Mouse (Mus musculus): ENCODE results near the gene Klhl30. TPM values are rescaled to one million over a fixed set of nuclear protein-coding genes. Genes with fewer than 3 reads are reported as not detected.
A peak's percentile ranks its signal among the peaks of the same experiment; 100 is the strongest.

Gene Klhl30
- polyA plus RNA-seq, 1 experiment = 0.21 TPM

DNA sequence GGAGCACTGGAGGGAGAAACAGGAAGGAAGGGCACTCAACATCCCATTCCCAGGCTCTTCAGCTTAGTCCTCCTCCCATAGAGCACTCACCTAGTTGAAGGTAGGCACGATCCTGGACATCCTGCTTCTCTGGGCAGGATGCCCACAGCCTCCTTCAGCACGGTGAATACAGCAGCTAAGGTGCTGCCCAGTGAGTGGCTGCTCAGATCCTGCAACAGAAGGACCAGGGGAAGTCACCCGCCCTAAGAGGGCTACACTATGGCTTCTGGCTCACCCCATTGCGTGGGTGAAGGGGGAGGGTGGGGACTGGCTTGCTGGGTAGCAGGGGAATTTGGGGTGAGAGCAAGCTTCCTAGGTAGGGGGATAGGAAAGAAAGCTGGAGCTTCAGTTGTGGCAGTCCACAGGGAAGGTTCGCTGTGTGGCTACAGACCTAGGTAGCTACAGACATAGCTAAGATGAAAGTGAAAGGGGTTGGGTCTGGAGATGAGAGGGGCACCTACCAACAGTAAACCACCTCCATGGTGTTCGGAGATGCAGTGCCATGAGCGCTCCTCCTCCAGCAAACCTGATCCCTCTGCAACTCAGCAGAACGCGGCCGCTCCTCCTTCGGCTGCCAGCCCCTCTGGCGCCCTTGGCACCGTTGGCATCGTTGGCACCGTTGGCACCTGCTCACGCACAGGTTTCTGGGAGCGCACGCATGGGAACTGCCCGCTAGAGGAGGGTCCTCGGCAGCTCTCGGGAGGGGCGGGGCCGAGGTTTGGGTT, 54.8 kb downstream of the Klhl30 start:
- Histone ChIP-seq H3K27me3 (ENCODE audit: control insufficient read depth, insufficient read depth, low read length) (no peaks in the 10 kb centered on the region), H3K4me1 (ENCODE audit: control insufficient read depth, insufficient read depth, low read length) (peaks cover 5% of the 10 kb centered on the region), H3K36me3 (ENCODE audit: control insufficient read depth, insufficient read depth, low read length) (no peaks in the 10 kb centered on the region), H3K27ac (ENCODE audit: control insufficient read depth, insufficient read depth, low read depth, low read length) (peak overlapping the region; percentile 94), H3K4me3 (ENCODE audit: control insufficient read depth, low read depth, low read length) (peak overlapping the region; percentile 88)
- TF ChIP-seq POLR2A (IDR thresholded peaks at IDR 0.05; ENCODE audit: control insufficient read depth, low read depth, low read length) = peak; percentile 96
- no peak for TF ChIP-seq CTCF (IDR thresholded peaks at IDR 0.05; ENCODE audit: control insufficient read depth, insufficient read depth, insufficient replicate concordance, low read depth, low read length)

DNA sequence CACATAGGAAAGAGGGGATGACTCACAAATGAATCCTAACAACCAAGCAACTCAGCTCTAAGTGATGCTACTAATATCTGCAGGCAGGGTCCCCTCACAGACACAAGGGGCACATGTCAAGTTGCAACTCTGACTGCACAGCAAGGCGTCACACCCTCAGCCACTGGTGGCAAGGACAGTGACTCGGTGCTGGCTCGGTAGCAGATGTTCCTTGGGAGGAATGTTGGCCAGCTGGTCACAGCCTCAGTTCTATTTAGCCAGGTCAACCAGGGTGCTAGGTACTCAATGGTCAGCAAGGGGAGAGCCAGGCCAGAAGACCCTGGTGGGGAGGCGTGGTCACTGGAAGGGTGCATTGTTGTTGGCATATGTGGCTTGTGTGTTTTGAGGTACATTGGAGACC, 57.0 kb downstream of the Klhl30 start:
- no peak for TF ChIP-seq CTCF (IDR thresholded peaks at IDR 0.05; ENCODE audit: control insufficient read depth, insufficient read depth, insufficient replicate concordance, low read depth, low read length)
- no peak for TF ChIP-seq POLR2A (IDR thresholded peaks at IDR 0.05; ENCODE audit: control insufficient read depth, low read depth, low read length)
- H3K4me1 ChIP-seq (ENCODE audit: control insufficient read depth, insufficient read depth, low read length) = peaks cover 15% of the 10 kb centered on the region
- peak overlapping the region; percentile 62 for H3K4me3 ChIP-seq (ENCODE audit: control insufficient read depth, low read depth, low read length)
- H3K27ac ChIP-seq (ENCODE audit: control insufficient read depth, insufficient read depth, low read depth, low read length) = no peak overlapping the region
- H3K27me3 ChIP-seq (ENCODE audit: control insufficient read depth, insufficient read depth, low read length) = no peaks in the 10 kb centered on the region
- no peaks in the 10 kb centered on the region for H3K36me3 ChIP-seq (ENCODE audit: control insufficient read depth, insufficient read depth, low read length)

DNA sequence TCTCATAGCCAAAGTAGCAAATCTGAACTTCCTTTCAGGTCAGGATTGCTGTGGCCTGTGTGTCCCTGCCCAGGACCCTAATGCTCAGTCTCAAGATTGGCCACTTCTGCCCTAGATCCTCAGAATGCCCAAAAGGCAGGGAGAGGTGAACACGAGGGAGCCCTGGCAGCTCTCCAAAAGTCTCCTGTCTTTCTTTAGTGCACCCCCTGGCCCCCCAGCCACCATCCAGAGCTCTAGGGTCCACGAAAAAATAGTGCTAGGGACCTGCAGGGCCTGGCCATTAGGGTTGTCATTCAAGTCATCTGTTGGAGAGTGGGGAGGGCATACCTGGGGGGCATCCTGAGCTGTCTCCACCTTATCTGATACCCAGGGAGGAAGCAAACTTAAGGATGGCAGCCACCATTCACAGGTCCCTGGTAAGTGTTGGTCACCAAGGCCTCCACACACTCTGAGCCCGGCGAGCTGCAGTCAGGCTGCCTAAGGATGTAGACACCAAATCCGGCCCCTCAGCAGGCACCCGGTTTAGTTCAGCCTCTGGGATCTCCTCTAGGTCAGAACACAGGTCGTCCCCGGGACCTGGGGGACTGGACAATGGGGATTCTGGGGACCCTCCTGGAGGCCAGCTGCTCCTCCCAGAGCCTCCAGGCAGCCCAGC, 60.9 kb downstream of the Klhl30 start:
- H3K36me3 ChIP-seq (ENCODE audit: control insufficient read depth, insufficient read depth, low read length) = no peaks in the 10 kb centered on the region
- peaks cover 26% of the 10 kb centered on the region for H3K4me1 ChIP-seq (ENCODE audit: control insufficient read depth, insufficient read depth, low read length)
- H3K27me3 ChIP-seq (ENCODE audit: control insufficient read depth, insufficient read depth, low read length) = no peaks in the 10 kb centered on the region
- H3K4me3 ChIP-seq (ENCODE audit: control insufficient read depth, low read depth, low read length) = no peak overlapping the region
- TF ChIP-seq CTCF (IDR thresholded peaks at IDR 0.05; ENCODE audit: control insufficient read depth, insufficient read depth, insufficient replicate concordance, low read depth, low read length) = no peak
- H3K27ac ChIP-seq (ENCODE audit: control insufficient read depth, insufficient read depth, low read depth, low read length) = no peak overlapping the region

Other genes with a start within 250 kb of the Klhl30 start
- gene Rbm44, start 205.9 kb upstream of the Klhl30 start, polyA plus RNA-seq (2012; rRNA removed) = 11.7 and 14.4 TPM in 2 replicates
- gene Ramp1, start 171.2 kb upstream of the Klhl30 start, polyA plus RNA-seq (2012; rRNA removed) = 2.1 and 12.8 TPM in 2 replicates
- gene Ube2f, start 100.7 kb upstream of the Klhl30 start, polyA plus RNA-seq (2012; rRNA removed) = 159 and 164 TPM in 2 replicates
- gene Scly, start 52.7 kb upstream of the Klhl30 start, polyA plus RNA-seq (2012; rRNA removed) = 13.3 and 18.0 TPM in 2 replicates
- 0.27 and 0.29 TPM in 2 replicates for gene Espnl, start 28.9 kb upstream of the Klhl30 start, polyA plus RNA-seq (2012; rRNA removed)
- 0.90 and 1.2 TPM in 2 replicates for gene Erfe, start 15.4 kb downstream of the Klhl30 start, polyA plus RNA-seq (2012; rRNA removed)
- gene Ilkap, start 47.8 kb downstream of the Klhl30 start, polyA plus RNA-seq (2012; rRNA removed) = 20.0 and 20.2 TPM in 2 replicates
- gene Hes6, start 63.0 kb downstream of the Klhl30 start, polyA plus RNA-seq (2012; rRNA removed) = 5.1 and 5.6 TPM in 2 replicates
- gene Per2, start 108.3 kb downstream of the Klhl30 start, polyA plus RNA-seq (2012; rRNA removed) = 3.4 and 4.2 TPM in 2 replicates
- 32.0 and 32.5 TPM in 2 replicates for gene Traf3ip1, start 143.6 kb downstream of the Klhl30 start, polyA plus RNA-seq (2012; rRNA removed)
- 99.1 and 121 TPM in 2 replicates for gene Asb1, start 189.5 kb downstream of the Klhl30 start, polyA plus RNA-seq (2012; rRNA removed)